Mouse (Mus musculus): ENCODE results near the gene Emb. TPM values are rescaled to one million over a fixed set of nuclear protein-coding genes. Genes with fewer than 3 reads are reported as not detected.
A peak's percentile ranks its signal among the peaks of the same experiment; 100 is the strongest.

Emb gene
- polyA plus RNA-seq, 1 experiment from 2014 or later = 78.3 TPM

- ATAC-seq = peak; percentile 44; the same call in 1 of the 2 replicates
- no peak overlapping the region for H3K9ac ChIP-seq (replicated peaks; ENCODE audit: low read depth)
- H3K27ac ChIP-seq (ENCODE audit: low read length) = no peak overlapping the region
- H3K27me3 ChIP-seq (replicated peaks; ENCODE audit: insufficient read depth, low read length) = no peaks in the 10 kb centered on the region
- DNase-seq (ENCODE audit: low spot score) = peak; percentile 84
- 30% methylated on average over 17 of the region's 17 CpGs for WGBS
- H3K4me3 ChIP-seq (ENCODE audit: low read depth, low read length) = no peak overlapping the region
- H3K36me3 ChIP-seq (ENCODE audit: insufficient read depth, low read length) = no peaks in the 10 kb centered on the region
- peak overlapping the region; percentile 25; the same call in 1 of the 2 replicates for H3K4me2 ChIP-seq (replicated peaks; ENCODE audit: low read depth, low read length)
- H3K9me3 ChIP-seq (ENCODE audit: low read length) = no peaks in the 10 kb centered on the region
- H3K4me1 ChIP-seq (ENCODE audit: insufficient read depth, low read depth, low read length) = no peaks in the 10 kb centered on the region; the same call in 1 of the 2 replicates
- TF ChIP-seq EP300 (IDR thresholded peaks at IDR 0.05) (no peak), CTCF (IDR thresholded peaks at IDR 0.05) (peak; percentile 93)
These were observed 81.3 kb downstream of the Emb start for GRCm38 (mm10) chr13:117289494-117290270.

GRCm38 (mm10) chr13:117311446-117312225, 103.3 kb downstream of the Emb start:
- Histone ChIP-seq H3K4me2 (replicated peaks; ENCODE audit: low read depth, low read length) (no peak overlapping the region), H3K4me1 (ENCODE audit: insufficient read depth, low read depth, low read length) (no peaks in the 10 kb centered on the region; the same call in 1 of the 2 replicates), H3K27ac (ENCODE audit: low read length) (no peak overlapping the region), H3K36me3 (ENCODE audit: insufficient read depth, low read length) (no peaks in the 10 kb centered on the region), H3K9me3 (ENCODE audit: low read length) (no peaks in the 10 kb centered on the region), H3K9ac (replicated peaks; ENCODE audit: low read depth) (no peak overlapping the region), H3K27me3 (replicated peaks; ENCODE audit: insufficient read depth, low read length) (no peaks in the 10 kb centered on the region), H3K4me3 (ENCODE audit: low read depth, low read length) (no peak overlapping the region)
- peak; percentile 65 for DNase-seq (ENCODE audit: low spot score)
- peak; percentile 57 for ATAC-seq
- 28% methylated on average over 24 of the region's 24 CpGs for WGBS
- TF ChIP-seq CTCF (IDR thresholded peaks at IDR 0.05) (peak; percentile 92), EP300 (IDR thresholded peaks at IDR 0.05) (no peak)

Other genes starting within 250 kb of the Emb start
- 5.6 and 6.8 TPM in 2 replicates for gene Parp8, start 183.0 kb upstream of the Emb start, polyA plus RNA-seq (2015; fragmentation: Nextera tagmentation; extraction: Ambion mirVana)
- gene Gm17509, start 12.5 kb downstream of the Emb start, polyA plus RNA-seq (2015; fragmentation: Nextera tagmentation; extraction: Ambion mirVana) = 0.08 and 0.10 TPM in 2 replicates